Mouse (Mus musculus): ENCODE results near the gene Yy1.

The Yy1 gene

DNA sequence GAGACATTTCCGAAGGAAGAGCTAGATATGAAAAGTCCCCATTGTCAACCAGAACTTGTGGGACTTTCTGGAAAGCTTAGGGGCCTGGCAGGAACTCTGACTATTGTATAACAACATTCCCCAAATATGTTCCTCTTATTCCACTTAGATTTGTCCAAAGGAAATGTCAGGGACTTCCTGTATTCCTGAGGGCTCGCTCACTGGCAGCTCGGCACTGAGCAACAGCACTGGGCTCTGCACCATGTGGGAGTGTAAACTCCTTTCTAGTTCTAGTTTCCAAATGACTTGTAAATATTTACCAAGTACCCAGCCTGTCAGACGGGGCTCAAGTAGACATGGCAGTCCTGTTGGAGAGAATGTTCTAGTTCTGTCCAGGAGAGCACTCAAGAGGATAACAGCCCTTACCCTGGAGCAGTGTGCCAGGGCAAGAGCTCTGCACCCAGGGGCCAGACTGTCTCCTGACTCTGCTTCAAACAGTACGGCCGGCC, 72.3 kb downstream of the Yy1 start:
- DNase-seq: no peak

DNA sequence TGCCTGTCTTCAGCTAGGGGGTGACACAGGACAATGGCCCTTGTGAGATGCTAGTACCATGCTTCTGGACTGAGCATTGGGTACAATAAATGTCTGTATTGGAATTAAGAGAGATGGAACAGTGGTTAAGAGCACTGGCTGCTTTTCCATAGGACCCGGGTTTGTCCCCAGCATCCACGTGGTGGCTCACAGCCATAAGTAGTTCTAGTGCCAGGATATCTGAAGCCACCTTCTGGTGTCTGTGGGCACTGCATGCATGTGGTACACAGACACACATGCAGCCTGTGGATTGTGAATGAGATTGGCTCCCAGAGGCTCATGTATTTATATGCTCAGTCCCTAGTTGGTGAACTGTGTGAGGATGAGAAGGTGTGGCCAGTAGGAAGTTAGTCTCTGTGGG, 76.8 kb downstream of the Yy1 start:
- no peak for DNase-seq
